Mouse (Mus musculus) bone marrow macrophage, adult 2 months (primary cell): ENCODE measurements around the gene Sacm1l.

Source experiments
- CTCF ChIP-seq: IDR thresholded peaks from 2 replicates; pipeline ENCODE4 v1.5.1; 2012; ENCODE audit warnings: low read depth, mild to moderate bottlenecking, low read length, moderate library complexity
- POLR2A ChIP-seq: IDR thresholded peaks from 2 replicates; pipeline ENCODE4 v1.6.1; 2012; ENCODE audit warnings: mild to moderate bottlenecking, low read depth, low read length, borderline replicate concordance

DNA sequence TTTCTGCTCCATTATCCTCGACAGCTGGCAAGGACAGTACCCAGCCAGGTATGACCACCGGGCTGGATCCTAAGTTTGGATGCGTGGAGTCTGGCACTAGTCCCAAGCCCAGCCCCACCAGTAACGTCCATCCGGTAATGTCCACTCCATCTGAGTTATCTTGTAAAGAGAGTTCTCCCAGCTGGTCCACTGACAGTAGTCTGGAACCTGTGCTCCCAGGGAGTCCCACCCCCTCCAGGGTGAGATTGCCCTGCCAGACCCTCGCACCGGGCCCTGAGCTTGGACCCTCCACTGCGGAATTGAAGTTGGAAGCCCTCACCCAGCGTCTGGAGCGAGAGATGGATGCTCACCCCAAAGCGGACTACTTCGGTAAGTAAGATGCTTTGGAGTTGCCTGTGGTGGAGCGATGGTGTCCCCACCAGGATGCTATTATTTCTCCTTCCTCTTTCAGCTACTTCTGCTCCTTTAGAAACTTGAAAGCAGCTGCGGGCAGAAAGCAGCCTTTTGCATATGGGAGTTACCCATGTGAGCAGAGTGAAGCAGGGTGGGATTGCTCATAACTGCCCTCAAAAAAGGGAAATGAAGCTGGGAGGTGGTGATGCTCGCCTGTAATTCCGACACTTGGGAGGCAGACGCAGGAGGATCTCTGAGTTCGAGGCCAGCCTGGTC lies 49.2 kb upstream of the Sacm1l start:
- no peak for TF ChIP-seq POLR2A
- no peak for TF ChIP-seq CTCF
